Mouse (Mus musculus): ENCODE measurements at regions not wholly inside any gene's neighbourhood (a gene's known extent, or its start where the extent isn't known, plus 50 kb on each side); places are given as distances from the start of the nearest gene placed in this dataset.

DNA sequence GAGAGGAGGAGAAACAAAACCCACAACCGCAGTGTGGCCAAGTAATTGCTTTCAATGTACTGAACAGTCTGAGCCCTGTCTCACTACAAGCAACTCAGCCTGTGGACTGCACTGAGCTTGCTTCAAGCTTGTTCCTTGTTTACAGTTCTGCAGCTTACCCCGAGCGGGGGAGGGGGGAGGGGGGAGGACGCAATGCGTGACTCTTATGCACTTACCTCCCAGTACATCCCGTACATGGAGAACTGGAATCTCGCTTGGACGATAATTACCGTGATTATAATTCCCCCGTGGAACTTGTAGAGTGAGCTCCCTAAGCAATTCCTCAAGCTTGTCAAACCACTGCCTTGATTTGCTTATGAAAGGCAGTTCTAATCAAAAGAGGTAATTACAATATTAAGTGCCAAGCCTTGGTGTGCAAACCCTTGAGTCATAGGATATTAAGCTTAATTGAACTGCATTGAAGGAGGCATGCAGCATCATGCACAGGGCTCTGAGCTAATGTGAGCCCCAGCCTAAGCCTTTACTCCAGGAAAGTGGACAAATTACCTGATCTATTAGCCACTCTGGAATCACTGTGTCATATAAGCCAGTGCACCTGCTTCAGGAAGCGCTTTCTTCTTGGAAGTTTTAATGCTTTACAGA lies 397.0 kb upstream of the Klf4 start:
- TF ChIP-seq CTCF (IDR thresholded peaks at IDR 0.05; ENCODE audit: borderline replicate concordance, extremely low read depth, insufficient read depth, insufficient read length) (no peak), POLR2A (IDR thresholded peaks at IDR 0.05; ENCODE audit: borderline replicate concordance, extremely low read depth, insufficient read depth, insufficient read length, poor library complexity, severe bottlenecking) (no peak)

Data from brain, embryonic 14.5 days (tissue).